Mouse (Mus musculus): ENCODE data around the gene Gm42791.

DNA sequence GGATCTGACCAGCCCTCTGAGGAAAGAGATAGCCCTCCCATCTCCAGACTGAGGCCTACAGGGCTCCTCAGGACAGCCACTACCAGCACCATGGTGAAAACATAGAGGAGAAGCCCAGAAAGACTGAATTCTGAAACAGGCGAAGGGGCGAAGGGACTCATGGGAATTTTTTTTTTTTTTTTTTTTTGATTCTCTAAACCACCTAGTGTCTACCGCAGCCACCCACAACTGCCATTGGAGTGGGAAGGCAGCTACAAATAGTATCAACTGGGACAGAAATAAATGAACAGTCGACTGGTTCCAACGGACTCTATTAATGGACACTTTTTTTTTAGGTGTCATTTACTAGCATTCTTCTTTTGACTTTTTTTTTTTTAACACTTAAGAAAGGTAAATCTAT, 43.6 kb downstream of the Gm42791 start:
- no peak for TF ChIP-seq GATA1 (IDR thresholded peaks at IDR 0.05; ENCODE audit: low read length)
- no peak for TF ChIP-seq TAL1 (IDR thresholded peaks at IDR 0.05; ENCODE audit: low read length)

Measured in erythroblast, embryonic 14.5 days (primary cell).